Mouse (Mus musculus): ENCODE data around the gene Cfap54. TPM values are rescaled to one million over a fixed set of nuclear protein-coding genes. Genes with fewer than 3 reads are reported as not detected.

Cfap54 gene
- polyA plus RNA-seq, 1 experiment, result 0.09 TPM

DNA sequence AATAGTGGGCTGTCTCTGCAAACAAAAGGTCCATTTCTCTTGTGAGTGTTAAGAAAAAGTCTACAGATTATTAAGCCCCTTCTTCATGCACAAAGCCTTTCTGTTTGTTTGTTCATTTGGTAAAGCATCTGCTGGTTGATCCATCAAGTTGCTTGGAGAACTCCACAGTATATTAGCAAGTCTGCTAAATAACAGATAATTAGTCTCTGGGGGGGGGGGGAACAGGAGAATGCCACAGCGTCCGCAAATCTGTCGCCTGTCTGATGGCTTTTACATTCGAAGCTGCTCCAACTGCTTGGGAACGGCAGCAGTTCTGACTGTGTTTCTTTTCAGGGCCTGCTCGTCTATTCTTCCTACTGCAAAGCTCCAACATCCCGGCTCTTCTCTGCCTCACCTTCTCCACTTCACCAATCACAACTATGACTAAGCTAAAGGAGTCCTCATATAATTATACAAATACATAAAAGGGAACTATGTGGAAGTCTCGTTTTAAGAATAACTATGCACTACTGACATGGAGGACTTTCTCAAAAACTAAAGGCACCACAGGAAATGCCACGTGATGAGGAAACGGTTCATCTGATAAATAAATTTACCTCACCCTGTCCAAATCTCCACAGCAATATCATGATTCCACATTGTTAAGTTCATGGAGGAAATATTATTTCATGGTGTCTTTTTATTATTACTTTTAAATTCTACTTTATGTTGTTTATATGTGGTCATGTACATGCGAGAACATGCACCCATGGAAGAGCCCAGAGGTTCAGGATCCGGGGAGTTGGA, 41.2 kb upstream of the Cfap54 start:
- peaks cover 93% of the 10 kb centered on the region for H3K36me3 ChIP-seq (ENCODE audit: control insufficient read depth)

DNA sequence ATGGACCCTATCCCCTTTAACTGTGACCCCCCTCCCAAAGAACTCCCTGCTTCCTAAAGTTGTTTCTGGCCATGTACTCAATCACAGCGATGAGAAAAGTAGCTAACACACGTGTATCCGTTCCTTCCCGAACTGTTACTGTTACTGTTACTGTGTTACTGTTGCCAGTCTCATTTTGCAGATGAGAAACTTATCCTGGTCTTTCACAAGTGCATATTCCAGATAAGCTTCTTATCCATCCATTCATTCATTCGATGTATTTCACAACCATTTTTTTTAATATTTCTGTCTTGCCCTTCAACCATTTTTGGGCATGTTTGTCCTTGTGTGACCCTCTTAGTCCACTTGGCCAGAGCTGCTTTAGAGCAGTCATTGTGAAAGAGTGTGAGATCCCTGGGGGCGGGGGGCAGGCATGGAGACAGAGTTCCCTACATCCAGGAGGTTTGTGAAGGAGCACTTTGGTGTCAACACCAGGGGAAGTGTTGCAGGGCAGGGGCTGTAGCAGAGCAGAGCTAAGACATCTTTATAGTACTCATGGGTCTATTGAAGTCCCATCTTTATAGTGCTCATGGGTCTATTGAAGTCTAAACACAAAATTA, 39.9 kb upstream of the Cfap54 start:
- Histone ChIP-seq H3K4me1 (ENCODE audit: control insufficient read depth) (peaks cover 63% of the 10 kb centered on the region), H3K4me3 (replicated peaks) (no peak overlapping the region), H3K27me3 (ENCODE audit: control insufficient read depth) (no peaks in the 10 kb centered on the region), H3K9me3 (ENCODE audit: control insufficient read depth, low read length) (peaks cover 2% of the 10 kb centered on the region), H3K36me3 (ENCODE audit: control insufficient read depth) (peaks cover 85% of the 10 kb centered on the region)
- TF ChIP-seq TAL1 (IDR thresholded peaks at IDR 0.05; ENCODE audit: low read length) (no peak), GATA1 (IDR thresholded peaks at IDR 0.05; ENCODE audit: low read length) (no peak)

More for the DNA sequence above, 41.2 kb upstream of the Cfap54 start:
- H3K27me3 ChIP-seq (ENCODE audit: control insufficient read depth), result no peaks in the 10 kb centered on the region
- TF ChIP-seq TAL1 (IDR thresholded peaks at IDR 0.05; ENCODE audit: low read length) (no peak), GATA1 (IDR thresholded peaks at IDR 0.05; ENCODE audit: low read length) (no peak)
- peaks cover 2% of the 10 kb centered on the region for H3K9me3 ChIP-seq (ENCODE audit: control insufficient read depth, low read length)
- H3K4me1 ChIP-seq (ENCODE audit: control insufficient read depth), result peaks cover 72% of the 10 kb centered on the region
- no peak overlapping the region for H3K4me3 ChIP-seq (replicated peaks)

DNA sequence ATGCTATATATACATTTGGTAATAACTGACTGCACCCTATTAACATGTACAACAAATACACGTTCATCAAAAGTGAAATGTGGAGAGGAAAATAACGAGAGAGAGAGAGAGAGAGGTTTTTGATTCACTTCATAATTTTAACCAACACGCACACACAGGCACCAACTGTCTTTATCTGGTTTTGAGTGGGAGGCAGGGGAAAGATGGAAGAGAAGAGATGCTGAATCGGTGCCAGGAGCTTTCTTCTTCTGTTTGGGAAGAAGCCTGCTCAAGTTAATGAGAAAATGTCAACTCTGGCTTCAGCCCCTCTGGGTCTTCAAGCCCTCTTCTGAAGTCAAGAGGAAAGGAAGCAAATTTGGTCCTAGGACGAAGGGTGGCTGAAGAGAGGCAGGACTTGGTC, 38.4 kb upstream of the Cfap54 start:
- Histone ChIP-seq H3K36me3 (ENCODE audit: control insufficient read depth) (peaks cover 81% of the 10 kb centered on the region), H3K4me1 (ENCODE audit: control insufficient read depth) (peaks cover 57% of the 10 kb centered on the region), H3K4me3 (replicated peaks) (no peak overlapping the region), H3K27me3 (ENCODE audit: control insufficient read depth) (no peaks in the 10 kb centered on the region), H3K9me3 (ENCODE audit: control insufficient read depth, low read length) (peaks cover 9% of the 10 kb centered on the region)
- TF ChIP-seq TAL1 (IDR thresholded peaks at IDR 0.05; ENCODE audit: low read length) (no peak), GATA1 (IDR thresholded peaks at IDR 0.05; ENCODE audit: low read length) (no peak)

DNA sequence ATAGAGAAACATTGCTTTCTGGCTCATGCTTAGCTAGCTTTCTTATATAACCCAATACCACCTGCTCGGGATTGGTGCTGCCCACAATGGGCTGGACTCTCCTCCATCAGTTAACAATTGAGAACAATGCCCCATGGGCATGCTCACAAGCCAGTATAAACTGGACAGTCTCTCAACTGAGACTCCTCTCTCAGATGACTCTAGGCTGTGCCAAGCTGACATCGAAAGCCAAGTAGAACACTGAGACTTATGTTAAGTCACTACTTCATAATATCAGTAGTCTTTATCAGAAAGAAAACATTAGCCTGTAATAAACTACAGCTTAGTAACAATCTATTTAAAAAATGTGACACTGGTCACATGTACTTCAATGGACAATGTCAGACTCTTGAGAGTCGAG, 35.2 kb upstream of the Cfap54 start:
- H3K9me3 ChIP-seq (ENCODE audit: control insufficient read depth, low read length), result peaks cover 10% of the 10 kb centered on the region
- H3K4me1 ChIP-seq (ENCODE audit: control insufficient read depth), result peaks cover 33% of the 10 kb centered on the region
- no peak overlapping the region for H3K4me3 ChIP-seq (replicated peaks)
- peaks cover 66% of the 10 kb centered on the region for H3K36me3 ChIP-seq (ENCODE audit: control insufficient read depth)
- no peaks in the 10 kb centered on the region for H3K27me3 ChIP-seq (ENCODE audit: control insufficient read depth)
- TF ChIP-seq TAL1 (IDR thresholded peaks at IDR 0.05; ENCODE audit: low read length), result no peak
- TF ChIP-seq GATA1 (IDR thresholded peaks at IDR 0.05; ENCODE audit: low read length), result no peak

DNA sequence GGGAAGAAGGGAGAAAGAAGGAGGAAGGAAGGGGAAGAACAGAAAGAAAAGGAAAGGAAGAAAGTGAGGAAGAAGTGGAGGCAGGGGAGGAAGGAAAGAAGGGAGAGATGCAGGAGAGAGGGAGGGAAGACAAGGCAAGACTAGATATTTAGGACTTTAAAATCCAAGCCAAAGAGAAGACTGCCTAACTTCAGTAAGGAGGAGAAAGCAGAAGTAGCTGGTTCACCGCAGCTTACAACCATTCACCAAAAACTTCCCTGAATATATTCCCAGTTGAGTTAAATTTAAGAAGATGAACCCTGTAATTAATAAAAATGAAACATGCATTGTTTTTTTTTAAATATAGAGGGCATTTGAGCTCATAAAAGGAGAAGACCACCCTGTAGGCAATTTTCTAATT, 34.3 kb upstream of the Cfap54 start:
- Histone ChIP-seq H3K4me3 (replicated peaks) (no peak overlapping the region), H3K9me3 (ENCODE audit: control insufficient read depth, low read length) (peaks cover 10% of the 10 kb centered on the region), H3K27me3 (ENCODE audit: control insufficient read depth) (no peaks in the 10 kb centered on the region), H3K4me1 (ENCODE audit: control insufficient read depth) (peaks cover 25% of the 10 kb centered on the region), H3K36me3 (ENCODE audit: control insufficient read depth) (peaks cover 64% of the 10 kb centered on the region)
- no peak for TF ChIP-seq GATA1 (IDR thresholded peaks at IDR 0.05; ENCODE audit: low read length)
- no peak for TF ChIP-seq TAL1 (IDR thresholded peaks at IDR 0.05; ENCODE audit: low read length)

DNA sequence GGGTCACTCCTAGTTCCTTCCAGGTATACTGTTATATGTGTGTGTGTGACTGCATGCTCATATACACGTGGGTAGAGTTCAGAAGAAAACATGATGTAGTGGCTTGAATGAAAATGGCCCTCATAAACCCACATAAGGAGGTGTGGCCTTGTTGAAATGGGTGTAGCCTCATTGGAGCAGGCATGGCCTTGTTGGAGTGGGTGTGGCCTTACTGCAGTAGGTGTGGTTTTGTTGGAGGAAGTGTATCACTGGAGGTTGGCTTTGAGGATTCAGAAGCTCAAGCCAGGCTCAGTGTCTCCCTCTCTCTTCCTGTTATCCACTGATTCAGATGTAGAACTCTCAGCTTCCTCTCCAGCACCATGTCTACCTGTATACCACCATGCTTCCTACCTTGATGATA, 33.4 kb upstream of the Cfap54 start:
- H3K36me3 ChIP-seq (ENCODE audit: control insufficient read depth), result peaks cover 62% of the 10 kb centered on the region
- H3K4me1 ChIP-seq (ENCODE audit: control insufficient read depth), result peaks cover 22% of the 10 kb centered on the region
- H3K27me3 ChIP-seq (ENCODE audit: control insufficient read depth), result no peaks in the 10 kb centered on the region
- peaks cover 10% of the 10 kb centered on the region for H3K9me3 ChIP-seq (ENCODE audit: control insufficient read depth, low read length)
- TF ChIP-seq TAL1 (IDR thresholded peaks at IDR 0.05; ENCODE audit: low read length) (no peak), GATA1 (IDR thresholded peaks at IDR 0.05; ENCODE audit: low read length) (no peak)
- no peak overlapping the region for H3K4me3 ChIP-seq (replicated peaks)

DNA sequence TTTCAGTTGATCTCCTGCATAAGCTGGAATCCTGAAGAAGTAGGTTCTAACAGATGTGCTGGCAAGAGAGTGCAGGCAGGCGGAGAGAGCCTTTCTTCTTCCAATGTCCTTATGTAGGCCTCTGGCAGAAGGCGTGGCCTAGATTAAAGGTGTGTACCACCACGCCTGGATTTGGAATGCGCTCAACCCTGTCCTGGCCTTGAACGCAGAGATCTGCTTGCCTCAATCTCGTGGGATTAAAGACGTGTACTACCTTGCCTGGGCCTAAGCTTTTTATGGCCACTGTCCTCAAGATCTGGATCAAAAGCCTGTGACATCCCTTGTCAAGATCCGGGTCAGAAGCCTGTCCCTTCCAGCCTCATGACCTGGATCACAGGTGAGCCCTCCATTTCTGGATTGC, 32.5 kb upstream of the Cfap54 start:
- Histone ChIP-seq H3K36me3 (ENCODE audit: control insufficient read depth) (peaks cover 56% of the 10 kb centered on the region), H3K9me3 (ENCODE audit: control insufficient read depth, low read length) (peaks cover 9% of the 10 kb centered on the region), H3K4me3 (replicated peaks) (no peak overlapping the region), H3K27me3 (ENCODE audit: control insufficient read depth) (no peaks in the 10 kb centered on the region), H3K4me1 (ENCODE audit: control insufficient read depth) (peaks cover 21% of the 10 kb centered on the region)
- TF ChIP-seq TAL1 (IDR thresholded peaks at IDR 0.05; ENCODE audit: low read length), result no peak
- no peak for TF ChIP-seq GATA1 (IDR thresholded peaks at IDR 0.05; ENCODE audit: low read length)

DNA sequence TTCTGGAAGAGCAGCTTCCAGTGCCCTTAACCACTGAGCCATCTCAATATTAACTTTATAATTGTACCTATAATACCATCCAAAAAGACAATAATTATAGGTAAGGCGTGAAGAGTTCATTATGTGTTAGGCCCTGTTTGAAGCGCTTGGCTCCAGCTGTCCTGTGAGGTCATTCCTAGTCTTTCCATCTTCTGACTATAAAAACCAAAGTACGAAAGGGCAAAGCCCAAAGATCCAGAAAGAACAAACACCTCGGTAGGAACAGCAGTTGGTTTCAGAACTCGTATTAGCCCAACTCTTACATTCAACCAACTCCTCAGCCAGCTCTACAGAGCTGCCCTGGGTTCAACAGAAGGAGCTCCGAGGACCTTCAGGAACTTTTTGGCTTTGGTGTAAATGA, 30.6 kb upstream of the Cfap54 start:
- Histone ChIP-seq H3K4me1 (ENCODE audit: control insufficient read depth) (peaks cover 19% of the 10 kb centered on the region), H3K27me3 (ENCODE audit: control insufficient read depth) (no peaks in the 10 kb centered on the region), H3K4me3 (replicated peaks) (no peak overlapping the region), H3K36me3 (ENCODE audit: control insufficient read depth) (peaks cover 47% of the 10 kb centered on the region), H3K9me3 (ENCODE audit: control insufficient read depth, low read length) (peaks cover 8% of the 10 kb centered on the region)
- no peak for TF ChIP-seq GATA1 (IDR thresholded peaks at IDR 0.05; ENCODE audit: low read length)
- TF ChIP-seq TAL1 (IDR thresholded peaks at IDR 0.05; ENCODE audit: low read length), result no peak

DNA sequence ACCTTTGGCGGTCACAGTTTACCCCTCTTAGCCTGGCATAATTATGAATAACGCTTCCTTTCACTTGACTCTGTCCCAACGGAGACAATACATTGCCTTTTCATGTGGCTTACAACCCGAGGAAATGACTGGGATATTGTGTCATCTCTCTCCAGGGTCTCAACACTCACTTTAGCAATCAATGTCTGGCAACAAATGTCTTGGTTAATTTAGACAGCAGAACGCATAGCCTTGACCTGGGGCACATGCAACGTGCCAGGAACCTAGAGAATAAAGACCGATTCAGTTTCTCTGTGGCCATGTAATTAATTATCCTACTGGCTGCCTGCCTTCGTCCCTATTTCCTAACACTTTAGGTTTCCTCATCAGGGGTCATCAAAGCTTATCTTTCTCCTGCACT, 30.0 kb upstream of the Cfap54 start:
- TF ChIP-seq GATA1 (IDR thresholded peaks at IDR 0.05; ENCODE audit: low read length), result no peak
- TF ChIP-seq TAL1 (IDR thresholded peaks at IDR 0.05; ENCODE audit: low read length), result no peak
- Histone ChIP-seq H3K27me3 (ENCODE audit: control insufficient read depth) (no peaks in the 10 kb centered on the region), H3K9me3 (ENCODE audit: control insufficient read depth, low read length) (peaks cover 8% of the 10 kb centered on the region), H3K4me3 (replicated peaks) (no peak overlapping the region), H3K4me1 (ENCODE audit: control insufficient read depth) (peaks cover 17% of the 10 kb centered on the region), H3K36me3 (ENCODE audit: control insufficient read depth) (peaks cover 44% of the 10 kb centered on the region)

All from erythroblast, embryonic 14.5 days (primary cell).